Mouse (Mus musculus) thymus, adult 2 months (tissue): ENCODE measurements at regions not wholly inside any gene's neighbourhood (a gene's known extent, or its start where the extent isn't known, plus 50 kb on each side); places are given as distances from the start of the nearest gene placed in this dataset.

ENCODE experiments used
- DNase-seq: peaks from one replicate; pipeline ENCODE4 v3.0.0; 2021
- H3K27ac ChIP-seq: fragments of 200-500 bp; 2 replicates; pipeline ENCODE4 v1.5.1; 2012; ENCODE audit warnings: low read length, control low read depth; ENCODE audit not compliant: control insufficient read depth, insufficient read depth
- H3K27me3 ChIP-seq: fragments of 200-500 bp; 2 replicates; pipeline ENCODE4 v1.6.1; 2012; ENCODE audit warnings: mild to moderate bottlenecking, low read length, moderate library complexity, mixed read lengths; ENCODE audit not compliant: control insufficient read depth, insufficient read depth
- H3K36me3 ChIP-seq: fragments of 200-500 bp; 2 replicates; pipeline ENCODE4 v1.6.1; 2012; ENCODE audit warnings: mild to moderate bottlenecking, low read length, moderate library complexity; ENCODE audit not compliant: control insufficient read depth, insufficient read depth
- H3K4me1 ChIP-seq: fragments of 200-500 bp; replicated peaks from 2 replicates; pipeline ENCODE4 v1.6.1; 2012; ENCODE audit warnings: low read length; ENCODE audit not compliant: control insufficient read depth, insufficient read depth
- H3K4me3 ChIP-seq: fragments of 200-500 bp; 2 replicates; pipeline ENCODE4 v1.5.1; 2012; ENCODE audit warnings: mild to moderate bottlenecking, low read length, control low read depth, moderate library complexity; ENCODE audit not compliant: control insufficient read depth, insufficient read depth
- CTCF ChIP-seq: fragments of 200-500 bp; IDR thresholded peaks from 2 replicates; pipeline ENCODE4 v1.5.1; 2012; ENCODE audit warnings: mild to moderate bottlenecking, control low read depth, low read length, moderate library complexity, borderline replicate concordance; ENCODE audit not compliant: control insufficient read depth, poor library complexity, insufficient read depth; ENCODE audit errors: extremely low read depth
- POLR2A ChIP-seq: fragments of 200-500 bp; IDR thresholded peaks from 2 replicates; pipeline ENCODE4 v1.6.1; 2012; ENCODE audit warnings: mild to moderate bottlenecking, low read length, control low read depth, moderate library complexity; ENCODE audit not compliant: control insufficient read depth, poor library complexity, insufficient read depth; ENCODE audit errors: extremely low read depth
- WGBS: fragments of 180-500 bp; shearing (Covaris S2); methylation state at CpG from one replicate; pipeline ENCODE4 v1.1.7; 2018; 5-methylcytosine and 5-hydroxymethylcytosine counted together

DNA sequence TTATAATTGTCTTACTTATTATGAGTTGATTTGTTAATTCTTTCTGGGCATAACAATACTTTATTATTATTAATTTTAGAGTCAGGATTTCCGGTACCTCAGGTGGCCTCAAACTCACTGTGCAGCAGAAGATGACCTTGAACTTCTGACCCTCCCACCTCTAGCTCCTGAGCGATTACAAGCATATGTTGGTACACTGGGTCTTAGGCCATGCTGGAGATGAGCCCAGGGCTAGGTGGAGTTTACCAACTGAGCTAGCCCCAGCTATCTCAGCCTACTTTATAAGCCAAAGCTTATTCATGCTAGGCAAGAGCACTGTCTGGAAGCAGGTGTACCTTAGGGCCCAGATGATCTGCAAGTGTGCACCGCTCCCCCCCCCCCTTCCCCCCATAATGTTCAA lies 87.4 kb downstream of the Smim20 start:
- no peaks in the 10 kb centered on the region for H3K27me3 ChIP-seq
- no peak overlapping the region for H3K4me3 ChIP-seq
- WGBS, result 93% methylated on average over 3 of the region's 3 CpGs

DNA sequence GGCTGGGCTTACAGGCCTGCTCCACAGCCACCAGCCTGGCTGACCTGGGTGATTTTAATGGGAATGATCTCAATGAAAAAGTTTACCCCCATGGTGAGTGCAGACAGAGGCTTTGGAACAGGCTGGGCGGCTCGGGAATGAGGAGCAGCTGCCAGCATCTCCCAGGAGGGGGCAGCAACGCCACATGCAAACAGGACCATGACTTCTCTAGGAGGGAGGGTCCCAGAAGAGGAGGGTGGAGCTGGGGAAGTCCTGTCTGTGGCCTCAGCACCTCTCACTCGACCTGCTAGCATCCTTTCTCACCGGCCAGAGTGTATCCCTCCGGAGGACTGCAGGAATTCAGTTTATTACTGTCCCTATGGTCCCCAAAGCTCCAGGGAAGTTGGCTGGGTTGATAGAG lies 88.2 kb downstream of the Smim20 start:
- DNase-seq, result peak; percentile 80
- Histone ChIP-seq H3K27me3 (no peaks in the 10 kb centered on the region), H3K4me3 (no peak overlapping the region), H3K27ac (no peak overlapping the region), H3K36me3 (no peaks in the 10 kb centered on the region), H3K4me1 (no peaks in the 10 kb centered on the region)
- TF ChIP-seq CTCF (peak; percentile 92), POLR2A (no peak)
- under 1% methylated on average over 6 of the region's 6 CpGs for WGBS

More for the DNA sequence above, 87.4 kb downstream of the Smim20 start:
- no peaks in the 10 kb centered on the region for H3K4me1 ChIP-seq
- no peak overlapping the region for H3K27ac ChIP-seq
- no peaks in the 10 kb centered on the region for H3K36me3 ChIP-seq
- TF ChIP-seq CTCF (no peak), POLR2A (no peak)
- no peak for DNase-seq

DNA sequence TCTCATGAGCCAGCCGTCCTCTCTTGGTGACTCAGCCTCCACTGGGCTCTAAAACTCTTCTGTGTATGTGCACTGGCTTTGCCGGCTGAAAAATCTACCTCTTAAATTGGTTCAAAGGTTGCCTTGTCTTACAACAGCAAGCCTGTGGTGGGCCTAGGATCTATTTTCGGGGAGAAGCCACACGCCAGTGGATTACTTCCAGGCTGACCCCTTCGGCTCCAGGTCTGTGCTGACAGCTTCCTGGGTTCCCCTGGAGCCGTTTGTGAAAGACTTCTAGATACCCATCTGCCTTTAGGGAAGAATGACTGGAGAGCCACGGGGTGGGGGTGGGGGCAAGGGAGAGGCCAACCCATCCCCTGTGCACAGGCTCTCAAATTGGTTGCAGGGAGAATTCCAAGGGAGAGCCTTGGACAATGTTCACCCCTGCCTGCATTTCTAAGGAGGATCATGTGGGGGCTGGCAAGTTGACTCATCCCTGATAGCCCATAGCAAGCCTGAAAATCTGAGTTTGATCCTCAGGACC lies 90.3 kb downstream of the Smim20 start:
- DNase-seq, result no peak
- no peaks in the 10 kb centered on the region for H3K27me3 ChIP-seq
- H3K4me1 ChIP-seq, result no peaks in the 10 kb centered on the region
- TF ChIP-seq POLR2A, result no peak
- no peak for TF ChIP-seq CTCF
- no peak overlapping the region for H3K27ac ChIP-seq
- H3K36me3 ChIP-seq, result no peaks in the 10 kb centered on the region
- H3K4me3 ChIP-seq, result no peak overlapping the region
- WGBS, result 84% methylated on average over 7 of the region's 7 CpGs

DNA sequence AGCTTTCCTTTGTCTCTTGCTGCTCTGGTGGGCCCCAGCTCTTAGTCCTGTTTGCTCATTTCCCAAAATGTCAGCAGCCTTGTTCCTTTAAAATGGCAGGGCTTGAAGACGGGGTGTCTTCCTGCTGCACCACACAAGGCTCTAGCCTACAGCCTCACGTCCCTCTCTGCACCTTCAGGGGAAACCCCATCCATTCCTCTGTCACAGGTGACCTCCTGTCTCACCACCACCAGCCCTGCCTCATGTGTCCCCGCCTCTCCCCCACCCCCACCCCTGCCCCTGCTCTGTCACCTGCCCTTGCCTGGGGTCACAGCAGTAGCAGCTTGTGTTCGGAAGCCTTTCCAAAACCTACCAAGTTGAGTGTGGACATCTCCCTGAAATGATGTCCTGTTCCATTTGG lies 91.3 kb downstream of the Smim20 start:
- Histone ChIP-seq H3K27me3 (no peaks in the 10 kb centered on the region), H3K4me1 (no peaks in the 10 kb centered on the region), H3K36me3 (no peaks in the 10 kb centered on the region), H3K27ac (no peak overlapping the region), H3K4me3 (no peak overlapping the region)
- no peak for TF ChIP-seq CTCF
- no peak for TF ChIP-seq POLR2A
- 71% methylated on average over 4 of the region's 4 CpGs for WGBS
- no peak for DNase-seq

DNA sequence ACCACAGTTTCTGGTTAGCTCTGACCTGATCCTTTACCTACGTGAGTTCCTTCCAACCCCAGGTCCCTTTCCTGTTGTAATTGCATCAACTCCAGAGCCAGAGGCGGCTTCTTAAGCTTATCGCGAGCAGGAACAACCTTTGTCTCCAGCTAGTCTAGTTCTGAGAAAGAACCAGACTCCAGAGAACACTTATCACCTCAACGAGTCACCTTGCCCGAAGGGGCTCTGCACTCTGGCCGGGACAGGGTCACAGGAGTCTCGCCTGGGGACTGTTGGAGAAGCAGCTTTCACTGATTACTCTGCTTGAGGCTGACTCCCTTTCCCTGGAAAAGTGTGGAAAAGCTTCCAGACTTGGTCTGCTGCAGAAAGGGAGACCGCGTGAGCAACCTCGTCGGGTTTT lies 93.0 kb downstream of the Smim20 start:
- DNase-seq, result no peak
- Histone ChIP-seq H3K4me3 (no peak overlapping the region), H3K27me3 (no peaks in the 10 kb centered on the region), H3K27ac (no peak overlapping the region), H3K36me3 (no peaks in the 10 kb centered on the region), H3K4me1 (no peaks in the 10 kb centered on the region)
- TF ChIP-seq CTCF, result no peak
- TF ChIP-seq POLR2A, result no peak
- 95% methylated on average over 12 of the region's 12 CpGs for WGBS

DNA sequence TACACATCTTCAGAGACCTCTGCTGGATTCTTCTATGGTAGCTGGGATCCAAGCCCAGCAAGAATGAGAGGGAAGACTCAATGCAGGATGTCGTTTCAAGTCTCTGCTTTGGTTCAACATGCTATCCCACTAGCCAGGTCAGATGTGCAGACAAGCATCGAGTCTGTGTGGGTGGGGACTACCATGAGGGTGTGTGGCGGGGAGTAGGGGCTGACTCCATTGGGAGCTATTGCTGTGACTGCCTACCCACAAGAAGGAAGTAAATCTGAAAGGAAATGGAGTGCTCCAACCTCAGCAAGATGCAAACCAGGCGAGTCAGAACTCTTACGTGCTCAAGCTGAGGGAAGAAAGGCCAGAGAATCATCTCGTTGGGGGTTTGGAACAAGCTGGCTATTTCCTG lies 94.4 kb downstream of the Smim20 start:
- no peak for DNase-seq
- TF ChIP-seq CTCF (no peak), POLR2A (no peak)

DNA sequence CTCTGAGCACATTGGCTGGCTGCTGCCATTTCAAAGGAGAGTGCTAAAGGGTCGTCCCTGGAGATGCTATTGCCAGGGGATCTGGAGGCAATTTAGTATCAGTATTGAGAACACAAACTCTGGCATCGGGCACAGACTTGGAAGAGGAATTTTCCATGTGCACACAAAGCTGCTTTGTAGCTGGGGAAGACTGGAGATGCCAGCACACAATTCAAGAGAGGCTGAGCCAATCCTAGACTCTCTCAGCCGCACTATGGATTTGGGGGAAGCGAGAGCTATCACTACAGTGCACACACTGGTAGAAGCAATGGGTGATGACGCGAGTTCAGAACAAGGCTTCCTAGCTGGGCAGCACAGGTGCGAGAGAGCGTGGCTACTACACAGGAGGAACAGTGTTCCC lies 97.0 kb downstream of the Smim20 start:
- Histone ChIP-seq H3K27ac (no peak overlapping the region), H3K27me3 (no peaks in the 10 kb centered on the region), H3K36me3 (no peaks in the 10 kb centered on the region), H3K4me1 (no peaks in the 10 kb centered on the region), H3K4me3 (no peak overlapping the region)
- no peak for DNase-seq
- no peak for TF ChIP-seq POLR2A
- no peak for TF ChIP-seq CTCF
- WGBS, result 94% methylated on average over 8 of the region's 8 CpGs

More for the DNA sequence above, 94.4 kb downstream of the Smim20 start:
- Histone ChIP-seq H3K4me1 (no peaks in the 10 kb centered on the region), H3K4me3 (no peak overlapping the region), H3K36me3 (no peaks in the 10 kb centered on the region), H3K27me3 (no peaks in the 10 kb centered on the region), H3K27ac (no peak overlapping the region)
- WGBS, result 17% methylated on average over 6 of the region's 6 CpGs
